Mouse (Mus musculus) midbrain, embryonic 15.5 days (tissue): ENCODE measurements around the gene Tpx2. TPM values are rescaled to one million over a fixed set of nuclear protein-coding genes. Genes with fewer than 3 reads are reported as not detected.

Experiments
- ATAC-seq: fragments of 200-750 bp; cut with Nextera tagmentation; replicated peaks from 2 replicates; pipeline ENCODE4 v1.8.0; 2017; ENCODE audit warnings: moderate TSS enrichment
- H3K27ac ChIP-seq: fragments of 300-500 bp; sonication (generic); 2 replicates; pipeline ENCODE4 v1.5.1; 2015; ENCODE audit warnings: mild to moderate bottlenecking, inconsistent platforms
- H3K27me3 ChIP-seq: fragments of 300-500 bp; sonication (generic); replicated peaks from 2 replicates; pipeline ENCODE4 v1.6.1; 2015; ENCODE audit warnings: inconsistent platforms
- H3K36me3 ChIP-seq: fragments of 300-500 bp; sonication (generic); replicated peaks from 2 replicates; pipeline ENCODE4 v1.6.1; 2015; ENCODE audit warnings: inconsistent platforms
- H3K4me1 ChIP-seq: fragments of 300-500 bp; sonication (generic); 2 replicates; pipeline ENCODE4 v1.6.1; 2015; ENCODE audit warnings: inconsistent platforms
- H3K4me2 ChIP-seq: fragments of 300-500 bp; sonication (generic); 2 replicates; pipeline ENCODE4 v1.6.1; 2015; ENCODE audit warnings: inconsistent platforms, mild to moderate bottlenecking, moderate library complexity
- H3K4me3 ChIP-seq: fragments of 300-500 bp; sonication (generic); 2 replicates; pipeline ENCODE4 v1.5.1; 2015; ENCODE audit warnings: mild to moderate bottlenecking, inconsistent platforms
- H3K9ac ChIP-seq: fragments of 300-500 bp; sonication (generic); 2 replicates; pipeline ENCODE4 v1.6.1; 2015; ENCODE audit warnings: mild to moderate bottlenecking, inconsistent platforms
- H3K9me3 ChIP-seq: fragments of 300-500 bp; sonication (generic); 2 replicates; pipeline ENCODE4 v1.6.1; 2016; ENCODE audit warnings: inconsistent platforms
- WGBS: fragments of 180-500 bp; shearing (Covaris S2); methylation state at CpG from one replicate; pipeline ENCODE4 v1.1.7; 2015; ENCODE audit warnings: mixed read lengths; 5-methylcytosine and 5-hydroxymethylcytosine counted together
- polyA plus RNA-seq: library from polyadenylated mRNA; unstranded; fragments of >200 nt; fragmentation: Nextera tagmentation; extraction: Ambion mirVana; gene quantifications from 2 replicates; pipeline ENCODE4 v1.2.1, GENCODE M21; 2015

Tpx2 gene
- polyA plus RNA-seq, 1 experiment from 2014 or later = 12.9 TPM

- Histone ChIP-seq H3K27ac (no peak overlapping the region), H3K9me3 (no peaks in the 10 kb centered on the region), H3K4me1 (peaks cover 12% of the 10 kb centered on the region; the same call in 1 of the 2 replicates), H3K4me3 (no peak overlapping the region), H3K36me3 (no peaks in the 10 kb centered on the region), H3K9ac (no peak overlapping the region), H3K4me2 (no peak overlapping the region), H3K27me3 (peaks cover 37% of the 10 kb centered on the region)
- ATAC-seq = no peak
- WGBS = 31% methylated on average over 6 of the region's 6 CpGs
Observed at GRCm38 (mm10) chr2:152911432-152911831, 63.7 kb downstream of the Tpx2 start.

DNA sequence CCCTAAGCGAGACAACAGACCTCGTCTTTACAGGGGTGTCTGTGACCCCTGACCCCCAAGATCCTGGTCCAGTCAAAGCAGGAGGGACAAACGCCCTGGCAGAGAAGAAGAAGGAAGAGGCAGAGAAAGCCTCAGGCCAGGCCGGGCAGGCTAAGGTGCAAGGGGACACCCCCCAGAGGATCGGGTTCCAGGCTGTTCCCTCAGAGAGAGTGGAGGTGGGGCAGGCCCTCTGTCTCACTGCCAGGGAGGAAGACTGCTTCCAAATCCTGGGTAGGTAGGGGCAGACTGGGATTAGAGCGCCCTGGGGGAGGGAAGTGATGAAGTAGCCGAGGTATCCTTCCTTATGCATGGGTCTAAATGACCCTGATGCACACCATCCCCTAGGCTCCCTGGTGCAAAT is 65.7 kb downstream of the Tpx2 start:
- peaks cover 37% of the 10 kb centered on the region for H3K27me3 ChIP-seq
- no peak overlapping the region for H3K4me3 ChIP-seq
- peaks cover 9% of the 10 kb centered on the region; the same call in 1 of the 2 replicates for H3K4me1 ChIP-seq
- 41% methylated on average over 7 of the region's 7 CpGs for WGBS
- H3K9me3 ChIP-seq = no peaks in the 10 kb centered on the region
- H3K9ac ChIP-seq = no peak overlapping the region
- no peak overlapping the region for H3K4me2 ChIP-seq
- H3K36me3 ChIP-seq = no peaks in the 10 kb centered on the region
- no peak overlapping the region for H3K27ac ChIP-seq
- no peak for ATAC-seq

DNA sequence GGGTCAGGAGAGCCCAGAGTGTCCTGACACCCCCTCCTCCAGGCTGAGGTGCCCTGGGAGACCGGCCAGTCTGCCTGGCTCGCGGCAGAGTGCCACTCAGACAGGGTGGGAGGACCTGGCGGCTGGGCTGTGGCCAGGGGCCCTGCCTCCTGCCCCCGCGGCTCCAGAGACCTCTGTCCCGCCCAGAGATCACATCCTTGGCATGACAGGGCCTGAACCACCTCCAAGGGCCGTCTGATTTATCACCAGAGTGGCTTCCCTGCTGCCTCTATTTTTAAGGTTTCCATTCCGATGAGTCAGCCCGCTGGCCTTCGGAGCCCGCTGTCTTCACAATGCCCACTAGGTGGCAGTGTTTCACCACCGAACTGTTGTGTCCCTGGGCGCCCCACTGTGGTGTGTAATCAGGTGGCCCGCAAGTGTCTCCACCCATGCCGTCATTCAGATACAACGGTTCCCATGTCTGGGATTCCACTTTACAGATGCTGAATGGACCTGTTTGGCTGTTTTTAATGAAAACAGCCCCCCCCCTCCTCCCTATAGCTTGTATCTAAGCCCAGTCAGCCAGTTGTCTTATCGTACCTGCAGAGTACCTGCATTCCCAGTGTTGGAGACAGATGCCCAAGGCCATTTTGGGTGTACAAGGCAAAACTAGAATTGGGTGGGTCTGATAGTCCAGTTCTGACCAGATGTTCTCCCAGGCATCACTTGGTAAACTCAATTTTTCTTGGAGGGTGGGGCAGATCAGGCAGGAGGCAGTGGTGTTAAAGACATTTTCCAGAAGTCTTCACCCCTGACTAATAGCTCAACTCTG is 66.8 kb downstream of the Tpx2 start:
- H3K4me3 ChIP-seq = peak overlapping the region; percentile 23
- ATAC-seq = peak; percentile 76
- H3K9ac ChIP-seq = peak overlapping the region; percentile 33
- H3K4me2 ChIP-seq = peak overlapping the region; percentile 46
- H3K4me1 ChIP-seq = peaks cover 9% of the 10 kb centered on the region; the same call in 1 of the 2 replicates
- H3K27me3 ChIP-seq = peaks cover 37% of the 10 kb centered on the region
- WGBS = 6% methylated on average over 18 of the region's 18 CpGs
- H3K27ac ChIP-seq = no peak overlapping the region
- H3K36me3 ChIP-seq = no peaks in the 10 kb centered on the region
- H3K9me3 ChIP-seq = no peaks in the 10 kb centered on the region

- Histone ChIP-seq H3K4me1 (peaks cover 9% of the 10 kb centered on the region; the same call in 1 of the 2 replicates), H3K27me3 (peaks cover 37% of the 10 kb centered on the region), H3K9ac (no peak overlapping the region), H3K27ac (no peak overlapping the region), H3K36me3 (no peaks in the 10 kb centered on the region), H3K4me2 (no peak overlapping the region), H3K9me3 (no peaks in the 10 kb centered on the region), H3K4me3 (no peak overlapping the region)
- WGBS = 82% methylated on average over 4 of the region's 4 CpGs
- no peak for ATAC-seq
Observed at GRCm38 (mm10) chr2:152915453-152915852, 67.7 kb downstream of the Tpx2 start.

DNA sequence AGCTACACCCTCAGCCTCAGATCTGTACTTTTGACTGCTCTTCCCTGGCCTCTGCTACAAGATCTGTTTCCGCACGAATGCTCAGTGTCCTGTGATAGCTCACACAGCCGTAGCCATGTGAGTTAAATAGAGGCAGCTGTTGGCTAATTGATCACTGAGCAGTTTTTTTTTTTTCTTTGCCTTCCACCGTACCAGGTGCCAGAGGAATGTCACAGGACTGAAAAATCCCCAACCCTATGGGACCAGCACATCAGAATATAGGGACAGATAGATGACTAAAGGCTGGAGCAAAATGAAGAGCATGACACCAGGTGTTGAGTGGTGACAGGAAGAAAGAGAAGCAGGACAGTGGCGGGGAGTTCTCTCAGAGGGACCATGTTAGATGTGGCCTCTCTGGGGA is 68.3 kb downstream of the Tpx2 start:
- WGBS = 67% methylated on average over 5 of the region's 5 CpGs
- peaks cover 9% of the 10 kb centered on the region; the same call in 1 of the 2 replicates for H3K4me1 ChIP-seq
- ATAC-seq = no peak

GRCm38 (mm10) chr2:152917671-152918070 is 69.9 kb downstream of the Tpx2 start:
- no peaks in the 10 kb centered on the region for H3K36me3 ChIP-seq
- 60% methylated on average over 9 of the region's 9 CpGs for WGBS
- no peak overlapping the region for H3K9ac ChIP-seq
- H3K4me2 ChIP-seq = no peak overlapping the region
- H3K4me1 ChIP-seq = peaks cover 9% of the 10 kb centered on the region; the same call in 1 of the 2 replicates
- no peak for ATAC-seq
- H3K4me3 ChIP-seq = no peak overlapping the region
- no peaks in the 10 kb centered on the region for H3K9me3 ChIP-seq
- H3K27me3 ChIP-seq = peaks cover 18% of the 10 kb centered on the region
- no peak overlapping the region for H3K27ac ChIP-seq

More for the DNA sequence above, 68.3 kb downstream of the Tpx2 start:
- no peak overlapping the region for H3K9ac ChIP-seq
- H3K4me2 ChIP-seq = no peak overlapping the region
- no peaks in the 10 kb centered on the region for H3K9me3 ChIP-seq
- H3K4me3 ChIP-seq = no peak overlapping the region
- no peak overlapping the region for H3K27ac ChIP-seq
- peaks cover 33% of the 10 kb centered on the region for H3K27me3 ChIP-seq
- no peaks in the 10 kb centered on the region for H3K36me3 ChIP-seq

- H3K4me3 ChIP-seq = no peak overlapping the region
- H3K27me3 ChIP-seq = no peaks in the 10 kb centered on the region
- H3K4me2 ChIP-seq = no peak overlapping the region
- no peaks in the 10 kb centered on the region for H3K9me3 ChIP-seq
- no peak for ATAC-seq
- no peak overlapping the region for H3K9ac ChIP-seq
- WGBS = 39% methylated on average over 7 of the region's 7 CpGs
- H3K36me3 ChIP-seq = no peaks in the 10 kb centered on the region
- H3K27ac ChIP-seq = no peak overlapping the region
- no peaks in the 10 kb centered on the region for H3K4me1 ChIP-seq
Observed at GRCm38 (mm10) chr2:152922376-152922775, 74.6 kb downstream of the Tpx2 start.

- no peaks in the 10 kb centered on the region for H3K36me3 ChIP-seq
- no peaks in the 10 kb centered on the region for H3K9me3 ChIP-seq
- H3K4me1 ChIP-seq = no peaks in the 10 kb centered on the region
- no peaks in the 10 kb centered on the region for H3K27me3 ChIP-seq
- no peak overlapping the region for H3K9ac ChIP-seq
- H3K27ac ChIP-seq = no peak overlapping the region
- ATAC-seq = no peak
- 64% methylated on average over 3 of the region's 3 CpGs for WGBS
- H3K4me2 ChIP-seq = no peak overlapping the region
- H3K4me3 ChIP-seq = no peak overlapping the region
Observed at GRCm38 (mm10) chr2:152923621-152924020, 75.9 kb downstream of the Tpx2 start.

DNA sequence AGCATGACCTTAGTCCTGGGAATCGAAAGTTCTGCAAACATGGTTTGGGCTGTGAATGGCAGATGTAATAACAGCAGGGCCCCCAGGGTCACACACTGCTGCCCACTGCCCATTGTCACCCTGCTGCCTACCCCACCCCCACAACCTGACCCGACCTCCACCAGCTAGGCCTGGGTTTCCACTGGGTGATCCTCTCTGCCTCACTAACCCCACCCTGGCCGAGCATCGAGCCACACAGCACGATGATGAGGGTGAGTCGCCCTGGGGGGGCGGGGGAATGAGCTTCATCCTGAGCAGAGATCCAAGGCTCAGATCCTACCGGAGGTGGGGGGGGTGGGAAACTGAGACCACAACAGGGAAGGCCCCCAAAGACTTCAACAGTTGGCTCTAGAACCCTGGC is 76.4 kb downstream of the Tpx2 start:
- Histone ChIP-seq H3K9me3 (no peaks in the 10 kb centered on the region), H3K4me2 (no peak overlapping the region), H3K36me3 (no peaks in the 10 kb centered on the region), H3K27ac (no peak overlapping the region), H3K4me3 (no peak overlapping the region), H3K9ac (no peak overlapping the region), H3K4me1 (no peaks in the 10 kb centered on the region), H3K27me3 (no peaks in the 10 kb centered on the region)
- 34% methylated on average over 8 of the region's 8 CpGs for WGBS
- ATAC-seq = no peak

GRCm38 (mm10) chr2:152924543-152924942 is 76.8 kb downstream of the Tpx2 start:
- no peak overlapping the region for H3K27ac ChIP-seq
- WGBS = 89% methylated on average over 5 of the region's 5 CpGs
- H3K9ac ChIP-seq = no peak overlapping the region
- no peak overlapping the region for H3K4me2 ChIP-seq
- no peaks in the 10 kb centered on the region for H3K9me3 ChIP-seq
- H3K27me3 ChIP-seq = no peaks in the 10 kb centered on the region
- no peaks in the 10 kb centered on the region for H3K36me3 ChIP-seq
- no peaks in the 10 kb centered on the region for H3K4me1 ChIP-seq
- no peak for ATAC-seq
- no peak overlapping the region for H3K4me3 ChIP-seq

DNA sequence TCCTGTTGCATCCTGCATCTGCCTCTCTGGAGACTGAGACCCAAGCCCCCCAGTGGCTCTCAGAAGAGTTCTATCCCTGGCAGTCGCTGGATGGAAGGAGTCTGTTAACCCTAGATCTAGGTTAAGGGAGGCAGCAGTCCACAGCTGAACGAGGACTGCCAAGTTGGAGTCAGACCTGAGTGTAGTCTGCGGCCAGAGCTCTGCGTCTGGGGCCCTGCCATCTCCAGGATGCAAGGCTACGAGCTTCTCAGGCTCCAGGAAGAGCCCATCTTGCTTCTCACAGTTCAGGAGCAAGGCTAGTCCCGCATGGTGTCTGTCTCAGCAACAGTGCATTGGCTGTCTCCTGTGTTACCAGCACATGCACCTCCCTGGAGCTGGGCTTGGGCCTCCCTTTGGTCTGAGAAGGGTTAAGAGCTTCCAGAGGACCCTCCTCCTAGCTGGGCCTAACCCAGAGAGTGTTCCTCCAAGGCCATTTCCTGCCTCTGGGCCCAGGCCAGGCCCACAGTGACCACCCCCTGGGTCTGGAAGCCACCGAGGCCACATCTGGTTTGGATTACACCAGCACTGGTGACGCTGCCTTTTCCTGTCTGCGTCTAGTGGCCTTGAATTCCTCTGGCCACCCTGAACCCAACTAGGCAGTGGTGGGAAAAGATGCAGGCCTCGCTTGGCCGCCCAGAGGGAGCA is 77.6 kb downstream of the Tpx2 start:
- H3K4me2 ChIP-seq = no peak overlapping the region
- H3K27me3 ChIP-seq = no peaks in the 10 kb centered on the region

GRCm38 (mm10) chr2:152926896-152927295 is 79.1 kb downstream of the Tpx2 start:
- Histone ChIP-seq H3K4me3 (no peak overlapping the region), H3K4me1 (no peaks in the 10 kb centered on the region), H3K27ac (no peak overlapping the region), H3K27me3 (no peaks in the 10 kb centered on the region), H3K36me3 (no peaks in the 10 kb centered on the region), H3K9me3 (no peaks in the 10 kb centered on the region), H3K9ac (no peak overlapping the region), H3K4me2 (no peak overlapping the region)
- WGBS = 88% methylated on average over 9 of the region's 9 CpGs
- no peak for ATAC-seq

More for the DNA sequence above, 77.6 kb downstream of the Tpx2 start:
- Histone ChIP-seq H3K9ac (no peak overlapping the region), H3K27ac (no peak overlapping the region), H3K4me1 (no peaks in the 10 kb centered on the region), H3K9me3 (no peaks in the 10 kb centered on the region), H3K4me3 (no peak overlapping the region), H3K36me3 (no peaks in the 10 kb centered on the region)
- 76% methylated on average over 11 of the region's 11 CpGs for WGBS
- no peak for ATAC-seq
